Mouse (Mus musculus) adrenal gland, postnatal 10 days (tissue): ENCODE measurements at regions not wholly inside any gene's neighbourhood (a gene's known extent, or its start where the extent isn't known, plus 50 kb on each side); places are given as distances from the start of the nearest gene placed in this dataset.
A peak's percentile ranks its signal among the peaks of the same experiment; 100 is the strongest.
"Not testable (repeated sequence)": the region's sequence is repeated elsewhere in the genome, so short reads cannot be mapped to it uniquely, and the experiment has no call there.

Experiments used
- DNase-seq: peaks from one replicate; pipeline ENCODE4 v3.0.0; 2021; ENCODE audit warnings: mixed read lengths

DNA sequence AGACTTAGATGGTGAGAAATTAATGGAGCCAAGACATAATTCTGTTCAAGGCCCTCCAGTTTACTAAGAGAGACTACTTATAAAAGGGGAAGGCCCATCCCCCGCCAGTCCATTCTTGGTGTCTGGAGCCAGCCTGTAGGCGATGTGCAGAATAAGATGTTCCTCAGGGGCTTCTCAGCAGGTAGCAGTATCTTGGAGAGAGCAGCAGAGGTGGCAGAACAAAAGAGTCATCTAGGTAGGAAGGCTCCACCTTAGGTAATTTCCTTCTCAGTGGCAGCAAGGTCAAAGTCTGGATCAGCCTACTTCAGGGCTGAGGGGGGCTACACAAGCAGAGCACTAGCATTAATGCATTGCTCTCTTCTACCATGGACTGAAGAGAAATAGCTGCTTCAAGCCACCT, 449.4 kb upstream of the Tbl1xr1 start:
- not testable (repeated sequence) for DNase-seq

- no peak for DNase-seq
Observed at GRCm38 (mm10) chr3:21633600-21634221, 442.7 kb upstream of the Tbl1xr1 start.

GRCm38 (mm10) chr3:21634675-21635204, 441.7 kb upstream of the Tbl1xr1 start:
- DNase-seq: no peak

- DNase-seq: no peak
Observed at GRCm38 (mm10) chr3:21638886-21639285, 437.6 kb upstream of the Tbl1xr1 start.

DNA sequence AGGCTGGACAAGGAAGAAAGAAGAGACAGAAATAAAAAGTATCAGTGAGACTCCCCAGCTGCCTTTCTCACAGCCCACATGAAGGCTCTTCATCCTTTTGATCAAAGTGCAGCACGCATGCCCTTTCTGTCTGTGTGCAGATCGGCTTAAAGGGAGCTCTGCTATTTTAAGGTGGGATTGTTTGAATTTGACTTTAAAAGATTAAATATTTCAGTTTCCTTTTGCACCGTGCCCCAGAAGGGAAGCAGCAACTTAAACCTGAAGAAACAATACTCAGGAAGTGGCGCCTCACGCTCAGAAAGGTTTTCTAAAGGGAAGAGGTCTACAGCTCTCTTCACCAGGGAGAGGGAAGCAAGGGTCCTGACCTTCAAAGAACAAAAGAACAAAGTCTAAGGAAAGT, 436.9 kb upstream of the Tbl1xr1 start:
- no peak for DNase-seq

GRCm38 (mm10) chr3:21644086-21644485, 432.4 kb upstream of the Tbl1xr1 start:
- DNase-seq: no peak

DNA sequence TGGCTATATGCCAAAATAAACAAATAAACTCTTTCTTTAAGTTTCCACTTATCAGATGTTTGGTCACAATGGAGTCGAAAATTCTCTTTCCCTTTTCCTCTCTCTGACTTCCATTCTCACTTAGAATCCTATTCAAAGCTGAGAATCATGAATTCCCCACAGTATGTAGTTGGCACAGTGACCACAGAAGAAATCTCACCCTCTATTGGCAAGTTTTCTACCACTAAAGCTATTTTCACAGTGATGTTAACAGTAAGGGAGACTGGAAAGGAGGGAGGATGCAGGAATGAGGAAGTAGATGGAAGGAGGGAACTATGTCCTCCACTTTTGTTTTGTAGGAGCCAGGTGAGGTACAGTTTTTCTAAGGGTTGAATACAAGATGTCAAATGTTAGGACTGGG, 431.2 kb upstream of the Tbl1xr1 start:
- no peak for DNase-seq

- no peak for DNase-seq
Observed at GRCm38 (mm10) chr3:21649885-21650469, 426.5 kb upstream of the Tbl1xr1 start.

- DNase-seq: no peak
Observed at GRCm38 (mm10) chr3:21655301-21655700, 421.2 kb upstream of the Tbl1xr1 start.

DNA sequence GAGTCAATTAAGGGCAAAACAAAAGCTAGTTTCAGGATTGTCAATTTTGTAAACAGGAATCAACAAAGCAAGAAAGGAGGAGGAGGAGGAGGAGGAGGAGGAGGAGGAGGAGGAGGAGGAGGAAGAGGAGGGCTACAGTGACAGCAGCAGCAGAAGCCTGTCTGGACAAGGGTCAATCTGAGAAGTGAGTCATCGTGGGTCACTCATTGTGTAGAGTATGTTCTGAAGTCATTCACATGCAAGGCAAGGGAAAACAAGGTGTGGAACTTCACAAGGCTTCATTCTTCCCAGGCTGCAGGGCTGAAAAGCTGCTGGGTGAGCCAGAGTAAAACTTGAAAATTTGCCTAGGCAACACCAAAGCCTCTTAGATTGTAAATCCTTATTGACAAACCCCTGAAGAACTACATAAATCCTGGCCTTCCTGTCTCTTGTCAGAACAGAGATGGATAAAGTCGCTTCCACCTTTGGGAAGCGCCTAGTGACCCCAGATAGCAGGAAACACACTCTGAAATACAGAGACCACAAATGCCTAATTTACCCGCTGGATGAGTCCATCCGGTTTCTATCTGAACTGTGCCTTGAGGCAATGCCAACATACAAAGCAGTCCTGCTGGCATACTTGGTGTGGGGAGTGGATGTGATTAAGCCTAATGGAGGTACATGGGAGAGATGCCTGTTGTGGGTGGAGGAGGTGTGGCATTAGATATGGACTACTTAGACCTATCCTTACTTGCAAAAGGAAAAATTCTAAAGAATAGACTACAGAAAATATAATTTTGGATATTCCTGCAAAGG, 408.9 kb upstream of the Tbl1xr1 start:
- DNase-seq: no peak

DNA sequence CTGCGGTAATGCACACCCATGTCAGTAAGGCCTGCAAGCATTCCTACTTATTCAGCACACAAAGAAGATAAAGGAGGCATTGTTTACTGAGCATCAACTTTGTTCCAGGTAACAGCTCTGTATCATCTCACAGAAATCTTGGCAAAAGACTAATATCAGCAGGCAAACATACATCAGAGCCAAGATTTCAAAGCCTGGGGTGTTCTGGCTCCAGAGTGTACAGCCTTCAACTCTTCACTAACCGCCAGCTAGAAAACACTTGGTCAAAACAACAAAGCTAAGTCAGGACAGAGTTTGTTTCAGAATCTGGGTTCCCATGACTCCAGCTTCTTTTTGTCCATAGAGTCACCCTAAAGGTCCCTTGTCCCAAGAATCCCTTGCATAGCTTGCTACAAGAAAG, 404.6 kb upstream of the Tbl1xr1 start:
- DNase-seq: no peak

DNA sequence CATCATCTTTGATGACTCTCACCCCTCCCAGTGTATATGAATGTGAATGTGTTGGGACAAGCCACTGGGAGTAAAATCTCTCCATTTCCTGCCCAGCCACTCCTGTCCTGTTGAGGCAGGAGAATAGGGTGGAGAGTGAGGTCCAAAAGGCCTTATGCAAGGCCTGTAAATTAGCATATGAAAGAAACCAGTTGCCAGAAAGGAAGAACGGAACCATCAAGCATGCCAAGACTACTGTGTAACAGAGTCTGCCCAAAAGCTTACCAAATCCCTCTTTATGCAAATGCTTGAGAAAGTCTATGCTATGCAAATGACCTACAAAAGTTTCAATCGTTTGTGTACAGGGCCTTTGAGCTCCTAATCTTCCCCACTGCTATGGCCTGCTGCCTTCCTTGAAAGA, 404.0 kb upstream of the Tbl1xr1 start:
- DNase-seq: no peak

DNA sequence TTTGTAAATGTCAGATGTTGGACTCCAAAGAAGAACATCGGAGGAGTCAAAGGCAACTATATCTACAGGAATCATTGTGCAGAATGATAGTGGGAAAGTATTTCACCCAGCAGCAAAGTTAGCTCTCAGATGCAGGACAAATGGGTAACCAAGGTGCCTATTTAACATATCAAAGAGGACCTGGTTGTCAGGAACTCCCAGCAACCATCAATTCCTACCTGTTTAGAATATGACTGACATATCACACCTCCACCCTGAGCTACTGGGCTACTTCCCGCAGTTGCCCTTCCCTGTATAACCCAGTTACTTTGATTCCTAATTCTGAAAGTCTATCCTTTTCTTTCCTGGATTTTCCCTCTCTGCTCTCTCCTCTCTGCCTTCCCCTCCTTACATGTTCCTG, 403.0 kb upstream of the Tbl1xr1 start:
- DNase-seq: no peak

DNA sequence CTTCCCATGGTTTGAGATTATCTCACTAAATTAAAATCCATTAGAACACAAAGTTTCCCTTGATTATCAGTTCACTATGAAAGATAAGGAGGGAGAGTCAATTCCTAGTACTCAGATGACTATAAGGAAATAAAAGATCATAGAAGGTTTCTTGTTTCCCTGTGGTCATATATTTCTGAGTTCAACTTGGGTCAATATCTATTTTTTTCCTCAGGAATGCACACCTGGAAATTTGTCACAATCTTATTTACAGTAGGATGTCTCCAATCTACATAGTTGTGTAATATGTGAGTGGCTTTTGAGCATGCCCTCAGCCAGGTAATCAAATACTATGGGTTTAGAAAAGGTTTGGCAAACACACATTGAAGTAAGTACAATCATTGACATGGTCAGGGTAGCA, 398.2 kb upstream of the Tbl1xr1 start:
- DNase-seq: no peak

- DNase-seq: no peak
Observed at GRCm38 (mm10) chr3:21678734-21679133, 397.7 kb upstream of the Tbl1xr1 start.

- DNase-seq: not testable (repeated sequence)
Observed at GRCm38 (mm10) chr3:21697980-21698672, 378.3 kb upstream of the Tbl1xr1 start.

- no peak for DNase-seq
Observed at GRCm38 (mm10) chr3:21699526-21699925, 376.9 kb upstream of the Tbl1xr1 start.

GRCm38 (mm10) chr3:21700326-21700725, 376.1 kb upstream of the Tbl1xr1 start:
- DNase-seq: no peak

DNA sequence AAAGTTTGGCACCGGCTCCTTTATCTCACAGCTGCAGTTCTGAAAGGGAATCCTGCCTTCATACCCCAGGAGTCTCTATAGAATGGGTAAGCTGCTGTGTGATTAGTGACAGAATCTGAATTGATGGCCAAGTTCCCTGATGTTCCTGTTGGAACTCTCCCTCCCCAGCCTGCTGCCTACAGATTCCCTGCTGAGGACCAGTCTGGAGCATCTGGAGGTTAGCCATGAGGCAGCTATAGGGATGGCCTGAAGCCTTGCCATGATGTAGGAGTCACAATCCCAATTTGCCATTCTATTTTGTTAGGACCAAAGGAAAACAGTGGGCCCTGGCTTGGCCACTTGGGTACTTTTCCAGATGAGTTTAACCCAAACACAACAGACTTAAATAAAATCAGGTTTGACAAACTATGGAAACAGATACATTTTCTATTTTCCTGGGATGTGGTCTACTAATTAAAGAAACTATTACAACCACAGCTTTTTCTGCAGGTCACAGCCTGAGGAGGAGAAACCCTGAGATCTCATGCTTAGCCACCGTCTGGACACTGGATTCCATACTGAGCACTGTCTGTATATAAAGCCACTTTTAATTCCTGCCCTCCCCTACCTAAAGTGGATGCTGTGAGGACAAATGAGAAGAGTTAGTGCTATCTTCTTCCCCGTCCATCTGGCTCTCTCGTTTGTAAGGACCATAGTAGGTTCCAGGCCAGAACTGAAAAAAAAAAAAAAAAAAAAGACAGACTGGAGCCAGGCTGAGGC, 349.5 kb upstream of the Tbl1xr1 start:
- no peak for DNase-seq

- no peak for DNase-seq
Observed at GRCm38 (mm10) chr3:21728019-21728418, 348.4 kb upstream of the Tbl1xr1 start.

DNA sequence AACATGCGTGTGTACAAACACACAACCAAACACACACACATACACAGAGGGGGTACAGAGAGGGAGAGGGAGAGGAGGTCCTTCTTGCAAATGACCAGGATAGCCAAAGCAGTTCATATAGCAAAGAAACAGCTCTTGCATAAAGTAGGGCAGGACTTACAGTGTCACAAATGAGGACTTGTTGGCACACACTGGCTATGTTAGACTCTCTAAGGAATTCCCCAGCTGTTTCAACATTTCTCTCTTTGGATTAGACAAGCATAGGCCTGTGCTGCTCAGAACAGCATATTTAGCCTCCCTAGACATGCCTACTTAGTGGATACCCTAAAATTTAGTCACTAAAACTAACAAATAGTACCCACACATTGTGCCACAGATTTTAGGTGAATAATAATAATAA, 347.1 kb upstream of the Tbl1xr1 start:
- peak; percentile 8 for DNase-seq

DNA sequence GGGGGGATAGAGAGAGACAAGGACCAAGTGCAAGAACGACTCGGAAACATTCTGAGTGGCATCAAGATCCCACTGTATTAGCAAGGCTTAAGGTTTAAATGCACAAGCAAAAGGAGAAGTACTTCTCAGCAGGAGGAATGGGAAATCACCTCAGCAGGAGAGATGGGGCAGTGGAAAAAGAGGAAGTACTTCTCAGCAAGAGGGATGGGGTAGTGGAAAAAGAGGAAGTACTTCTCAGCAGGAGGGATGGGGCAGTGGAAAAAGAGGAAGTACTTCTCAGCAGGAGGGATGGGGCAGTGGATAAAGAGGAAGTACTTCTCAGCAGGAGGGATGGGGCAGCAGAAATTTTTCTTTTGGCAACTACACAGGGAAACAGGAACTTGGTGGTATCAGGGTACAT, 340.8 kb upstream of the Tbl1xr1 start:
- not testable (repeated sequence) for DNase-seq
